Mouse (Mus musculus) left cerebral cortex, adult 11 months (tissue): Measurements from ENCODE around the gene Gm9780.
"Not testable (repeated sequence)": the region's sequence is repeated elsewhere in the genome, so short reads cannot be mapped to it uniquely, and the experiment has no call there.

Experiments used
- DNase-seq: peaks from one replicate; pipeline ENCODE4 v3.0.0; 2022; ENCODE audit warnings: low spot score

Gene Gm9780

GRCm38 (mm10) chr14:26042611-26043010, at the start of gene Gm9780:
Gm9780 (minus strand) TSS chr14:26042711.
- not testable (repeated sequence) for DNase-seq

DNA sequence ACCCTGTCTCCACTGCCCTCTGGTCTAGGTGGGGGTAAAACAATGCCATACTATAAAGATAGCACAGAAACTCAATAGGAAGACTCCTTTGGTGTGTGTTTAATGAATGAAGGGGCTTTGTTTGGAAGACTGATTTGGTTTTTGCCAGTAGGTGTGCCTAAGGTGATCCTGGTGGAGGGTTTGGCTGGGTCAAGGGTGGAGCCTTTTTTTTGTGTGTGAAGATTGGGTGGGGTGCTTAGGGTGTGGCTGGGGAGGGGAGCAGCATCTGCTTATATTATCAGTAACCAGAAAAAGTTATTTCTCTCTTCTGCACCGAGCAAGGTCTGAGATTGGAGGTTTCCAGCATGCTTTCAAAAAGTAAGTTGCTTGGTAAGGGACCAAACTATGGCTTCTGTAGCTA, 39.5 kb upstream of the Gm9780 start, which contains the start of gene Cphx3:
Gene Cphx3 (plus strand): TSS at position 301 of the 400 bp plus-strand sequence.
- not testable (repeated sequence) for DNase-seq

DNA sequence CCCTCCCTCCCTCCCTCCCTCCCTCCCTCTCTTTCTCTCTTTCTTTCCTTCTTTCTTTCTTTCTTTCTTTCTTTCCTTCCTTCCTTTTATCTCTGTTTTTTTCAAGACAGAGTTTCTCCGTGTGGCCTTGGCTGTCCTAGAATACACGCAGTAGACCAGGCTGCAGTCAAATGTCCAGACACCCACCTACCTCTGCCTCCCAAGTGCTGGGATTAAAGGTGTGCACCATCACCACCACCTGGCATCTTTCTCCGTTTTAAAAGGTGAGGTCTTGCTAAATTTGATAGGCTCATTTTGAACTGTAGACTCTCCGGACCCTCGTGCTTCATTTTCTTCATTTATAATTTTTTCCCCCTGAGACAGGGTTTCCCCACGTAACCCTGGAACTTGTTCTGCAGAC, 38.7 kb upstream of the Gm9780 start, which contains the start of gene Cphx2:
Gene Cphx2 (plus strand): TSS at position 301 of the 400 bp plus-strand sequence.
- DNase-seq, result not testable (repeated sequence)

GRCm38 (mm10) chr14:26076620-26077390, 34.3 kb upstream of the Gm9780 start:
- DNase-seq, result not testable (repeated sequence)

DNA sequence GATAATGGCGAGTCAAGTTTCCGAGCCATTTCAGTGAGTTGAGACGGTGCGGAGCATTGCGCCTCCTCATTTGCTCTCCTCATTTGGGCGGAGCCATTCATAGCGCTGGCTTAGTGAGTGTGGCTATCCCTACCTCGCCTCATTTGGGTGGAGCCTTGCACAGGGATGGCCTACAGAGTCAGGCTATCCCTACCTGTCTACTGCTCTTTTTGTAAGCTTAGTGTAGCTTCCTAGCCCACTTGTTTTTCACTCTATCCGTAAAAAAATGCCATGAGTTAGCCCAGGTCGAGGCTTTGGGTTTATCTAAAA, 24.8 kb upstream of the Gm9780 start, which contains the start of gene Tmem254c:
Gene Tmem254c (minus strand): TSS at position 31 of the 309 bp plus-strand sequence.
- DNase-seq, result not testable (repeated sequence)

GRCm38 (mm10) chr14:26066574-26067324, 24.2 kb upstream of the Gm9780 start:
- not testable (repeated sequence) for DNase-seq

GRCm38 (mm10) chr14:26059362-26059761, 16.9 kb upstream of the Gm9780 start:
- not testable (repeated sequence) for DNase-seq

- not testable (repeated sequence) for DNase-seq
Observed at GRCm38 (mm10) chr14:26058184-26058583, 15.7 kb upstream of the Gm9780 start.

DNA sequence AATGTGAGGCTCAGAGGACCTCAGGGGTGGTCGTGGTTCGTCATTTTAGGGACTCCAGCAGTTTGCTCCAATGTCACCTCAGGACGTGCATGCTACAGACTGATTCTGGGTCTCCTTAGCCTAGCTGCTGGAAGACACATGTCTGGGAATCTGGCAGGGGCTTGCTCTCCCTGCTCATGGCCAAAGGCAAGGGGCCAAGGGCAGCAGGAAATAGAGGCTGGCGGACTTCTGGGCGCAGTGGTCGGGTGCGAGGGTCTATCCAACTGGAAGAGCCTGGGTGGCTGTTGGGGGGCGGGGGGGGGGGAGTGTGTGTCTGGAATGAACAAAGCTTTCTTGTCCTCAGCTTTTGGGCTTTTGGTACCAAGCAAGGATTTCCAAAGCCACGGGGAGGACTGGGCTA, 6.3 kb upstream of the Gm9780 start:
- not testable (repeated sequence) for DNase-seq

- not testable (repeated sequence) for DNase-seq
Observed at GRCm38 (mm10) chr14:26047026-26047425, 4.5 kb upstream of the Gm9780 start.

GRCm38 (mm10) chr14:26045007-26045406, 2.5 kb upstream of the Gm9780 start:
- not testable (repeated sequence) for DNase-seq

DNA sequence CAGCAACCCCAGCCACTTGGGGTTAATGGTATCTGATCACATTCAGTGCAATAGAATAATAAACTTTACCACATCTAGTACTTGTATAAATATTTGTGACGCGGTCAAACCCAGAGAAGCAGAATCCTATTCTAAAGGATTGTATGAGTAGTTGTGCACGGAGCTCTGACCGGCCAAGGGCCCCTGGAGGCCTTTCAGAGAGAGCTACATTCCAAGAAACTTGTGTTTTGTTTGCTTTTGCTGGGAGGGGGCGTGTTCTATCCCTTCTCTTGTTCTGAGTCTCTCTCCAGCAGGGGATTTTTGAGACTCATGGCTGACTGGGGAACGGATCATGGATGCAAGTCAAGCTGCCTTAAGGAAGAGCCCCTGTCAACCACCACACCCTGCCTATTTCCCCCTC, 7.1 kb downstream of the Gm9780 start:
- DNase-seq, result not testable (repeated sequence)

- DNase-seq, result not testable (repeated sequence)
Observed at GRCm38 (mm10) chr14:26034364-26034763, 8.1 kb downstream of the Gm9780 start.

DNA sequence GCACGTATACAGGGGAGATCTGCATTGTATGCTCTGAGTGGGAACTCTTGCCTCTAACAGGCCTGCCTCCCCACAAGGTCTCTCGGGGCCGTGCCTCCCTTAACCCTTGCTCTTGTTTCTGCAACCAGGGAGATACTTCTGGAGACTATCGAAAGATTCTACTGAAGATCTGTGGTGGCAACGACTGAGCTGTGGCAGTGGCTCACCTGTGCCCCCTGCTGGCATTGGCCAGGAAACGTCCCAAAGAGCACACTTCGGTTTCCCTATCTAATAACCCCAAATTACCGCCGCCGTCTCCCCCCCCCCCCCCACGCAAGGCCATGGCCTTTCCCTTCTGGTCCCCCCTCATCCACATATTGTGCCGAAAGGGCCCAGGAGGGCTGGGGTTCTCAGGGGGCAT, 16.9 kb downstream of the Gm9780 start:
- not testable (repeated sequence) for DNase-seq

GRCm38 (mm10) chr14:26022831-26023230, 19.7 kb downstream of the Gm9780 start:
- DNase-seq, result not testable (repeated sequence)

DNA sequence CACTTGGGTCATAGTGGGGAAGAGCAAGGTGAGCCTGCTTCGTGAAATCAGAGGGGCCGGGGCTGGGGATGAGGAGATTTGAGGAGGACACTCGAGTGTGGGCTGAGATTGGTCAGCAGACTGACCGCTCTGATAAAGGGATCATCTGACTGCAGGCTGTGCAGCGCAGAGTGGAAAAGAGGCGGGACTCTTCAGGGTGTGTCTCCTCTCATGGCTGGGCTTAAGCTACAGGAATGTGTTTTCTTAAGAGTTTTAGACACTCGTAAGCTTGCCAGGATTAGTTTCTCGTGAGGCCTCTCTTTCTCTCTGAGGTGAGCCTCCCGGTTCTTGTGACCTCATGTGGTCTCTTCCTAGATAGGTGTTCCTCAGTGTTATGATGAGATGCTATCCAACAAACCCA, 21.0 kb downstream of the Gm9780 start:
- not testable (repeated sequence) for DNase-seq

DNA sequence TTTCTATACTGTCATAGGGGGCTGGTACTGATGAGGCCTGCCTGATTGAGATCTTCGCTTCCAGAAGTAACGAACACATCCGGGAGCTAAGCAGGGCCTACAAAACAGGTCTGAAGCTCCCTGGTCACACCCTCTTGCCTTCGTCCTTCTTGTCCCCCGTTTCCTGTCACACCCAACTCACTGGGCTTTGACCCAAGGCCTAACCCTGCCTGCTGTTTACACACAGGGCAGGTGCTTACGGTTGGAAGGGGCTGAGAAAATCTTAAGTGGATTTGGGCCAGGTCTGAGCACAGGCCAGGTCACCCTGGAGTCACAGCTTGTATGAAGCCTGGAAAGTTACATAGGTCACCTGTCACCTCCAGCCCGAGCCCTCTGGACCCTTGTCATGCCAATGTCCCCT, 26.1 kb downstream of the Gm9780 start:
- DNase-seq, result not testable (repeated sequence)

DNA sequence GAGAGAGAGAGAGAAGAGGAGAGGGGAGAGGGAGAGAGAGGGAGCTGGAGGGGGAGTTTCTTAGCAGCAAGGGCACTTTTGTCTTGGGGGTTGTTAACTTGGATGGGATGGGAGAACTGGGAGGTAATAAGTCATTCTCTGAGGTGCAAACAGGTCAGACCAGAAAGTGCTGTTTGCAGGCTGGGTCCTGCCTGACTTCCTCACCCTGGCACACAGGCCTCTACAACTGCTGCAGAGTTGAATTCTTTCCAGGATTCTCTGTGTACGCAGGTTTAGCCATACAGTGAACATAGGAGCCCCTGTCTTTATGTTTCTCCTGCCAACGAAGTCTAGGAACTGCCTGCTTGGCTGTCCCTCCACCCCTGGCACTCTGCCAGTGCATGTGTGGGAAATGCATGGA, 35.0 kb downstream of the Gm9780 start:
- not testable (repeated sequence) for DNase-seq

- DNase-seq, result not testable (repeated sequence)
Observed at GRCm38 (mm10) chr14:25981880-25982279, 60.6 kb downstream of the Gm9780 start.

GRCm38 (mm10) chr14:25979242-25979941, 63.1 kb downstream of the Gm9780 start:
- DNase-seq, result not testable (repeated sequence)

DNA sequence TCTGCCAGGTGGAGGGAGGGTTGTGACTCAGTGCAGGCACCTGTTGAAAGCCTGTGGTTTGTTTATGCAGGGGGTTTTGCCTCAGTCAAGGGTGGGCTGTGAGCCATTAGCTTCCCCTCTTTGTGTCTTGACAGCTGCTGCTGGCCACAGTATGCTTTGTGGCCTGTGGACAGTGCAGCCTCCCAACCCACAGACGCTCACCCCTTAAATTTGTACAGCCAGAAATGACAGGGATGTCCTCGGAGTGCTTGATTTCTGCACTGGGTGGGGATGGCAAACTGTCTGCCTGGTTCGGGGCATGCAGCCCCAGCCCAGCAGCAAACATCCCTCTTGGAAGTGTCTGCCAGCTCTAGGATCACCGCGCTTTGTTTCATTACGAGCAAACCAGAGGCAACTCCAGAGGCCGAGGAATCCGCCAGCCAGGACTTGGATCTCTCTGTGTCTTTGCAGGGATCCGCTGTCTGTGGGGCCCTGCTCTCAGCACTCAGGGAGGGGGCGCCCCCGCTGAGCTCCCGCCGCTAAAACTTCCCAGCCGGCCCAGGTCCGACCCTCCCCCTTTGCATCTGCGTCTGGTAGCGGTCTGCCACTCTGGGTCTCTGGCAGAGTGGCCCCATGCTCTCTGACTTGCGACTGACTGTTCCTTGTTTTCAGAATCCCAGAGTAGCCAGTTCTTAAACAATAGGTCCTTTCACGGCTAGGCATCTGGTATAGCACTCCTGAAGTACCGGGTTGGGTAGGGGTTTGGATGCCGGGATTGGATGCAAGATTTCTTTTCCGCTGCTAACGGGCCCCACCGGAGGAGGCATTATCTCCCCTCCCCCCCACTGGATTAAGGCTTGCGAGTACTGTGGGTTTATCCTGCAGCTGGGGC, 63.9 kb downstream of the Gm9780 start, which contains the start of gene Duxbl1:
Gene Duxbl1 (plus strand): TSS at position 207 of the 871 bp plus-strand sequence.
- DNase-seq, result not testable (repeated sequence)
